Mouse (Mus musculus) heart, embryonic 14.5 days (tissue): ENCODE results near the gene Ostm1. TPM values are rescaled to one million over a fixed set of nuclear protein-coding genes. Genes with fewer than 3 reads are reported as not detected.
A peak's percentile ranks its signal among the peaks of the same experiment; 100 is the strongest.

Experiments
- ATAC-seq: fragments of 200-750 bp; cut with Nextera tagmentation; 2 replicates; pipeline ENCODE4 v1.8.0; 2017; ENCODE audit warnings: low read depth, moderate TSS enrichment; ENCODE audit not compliant: insufficient number of reproducible peaks, insufficient read depth, low FRiP score
- H3K27ac ChIP-seq, 2 experiments: fragments of 200-500 bp in 1 of 2; fragments of 300-500 bp in 1 of 2; sonication (generic) in 1 of 2; replicated peaks in 1 of 2; 2 replicates each; pipeline ENCODE4 v1.5.1; 2012 to 2014; ENCODE audit warnings: low read depth in 2 of 2, low read length in 2 of 2, control low read depth in 1 of 2, mild to moderate bottlenecking in 1 of 2, mixed read lengths in 1 of 2; ENCODE audit not compliant: control insufficient read depth in 1 of 2, insufficient read depth in 1 of 2
- H3K27me3 ChIP-seq: fragments of 300-500 bp; sonication (generic); 2 replicates; pipeline ENCODE4 v1.6.1; 2014; ENCODE audit warnings: mild to moderate bottlenecking, low read length, control low read depth; ENCODE audit not compliant: control insufficient read depth, insufficient read depth
- H3K36me3 ChIP-seq: fragments of 300-500 bp; sonication (generic); 2 replicates; pipeline ENCODE4 v1.6.1; 2014; ENCODE audit warnings: mild to moderate bottlenecking, control low read depth, low read length, mixed read lengths; ENCODE audit not compliant: control insufficient read depth, insufficient read depth
- H3K4me1 ChIP-seq, 2 experiments: fragments of 200-500 bp in 1 of 2; fragments of 300-500 bp in 1 of 2; sonication (generic) in 1 of 2; 2 replicates each; pipeline ENCODE4 v1.6.1; 2012 to 2014; ENCODE audit warnings: low read length in 2 of 2, control low read depth in 1 of 2, mixed read lengths in 1 of 2; ENCODE audit not compliant: control insufficient read depth in 2 of 2, insufficient read depth in 2 of 2
- H3K4me2 ChIP-seq: fragments of 300-500 bp; sonication (generic); 2 replicates; pipeline ENCODE4 v1.6.1; 2014; ENCODE audit warnings: mild to moderate bottlenecking, low read length
- H3K4me3 ChIP-seq, 2 experiments: fragments of 200-500 bp in 1 of 2; fragments of 300-500 bp in 1 of 2; sonication (generic) in 1 of 2; 2 replicates each; pipeline ENCODE4 v1.5.1; 2012 to 2014; ENCODE audit warnings: low read length in 2 of 2, mild to moderate bottlenecking in 2 of 2, control low read depth in 1 of 2, low read depth in 1 of 2, moderate library complexity in 1 of 2; ENCODE audit not compliant: control insufficient read depth in 1 of 2, insufficient read depth in 1 of 2
- H3K9ac ChIP-seq: fragments of 300-500 bp; sonication (generic); 2 replicates; pipeline ENCODE4 v1.6.1; 2014; ENCODE audit warnings: mild to moderate bottlenecking, low read length
- H3K9me3 ChIP-seq: fragments of 300-500 bp; sonication (generic); 2 replicates; pipeline ENCODE4 v1.6.1; 2016; ENCODE audit warnings: low read length, control low read depth; ENCODE audit not compliant: control insufficient read depth
- WGBS: fragments of 180-500 bp; shearing (Covaris S2); extraction: QIAGEN DNeasy Blood & Tissue Kit; methylation state at CpG from one replicate; pipeline ENCODE4 v1.1.7; 2014; 5-methylcytosine and 5-hydroxymethylcytosine counted together
- polyA plus RNA-seq: library from polyadenylated mRNA; unstranded; fragments of >200 nt; fragmentation: Nextera tagmentation; extraction: Ambion mirVana; gene quantifications from 2 replicates; pipeline ENCODE4 v1.2.1, GENCODE M21; 2014

The Ostm1 gene
- polyA plus RNA-seq, 1 experiment from 2014 or later: 22.3 TPM

GRCm38 (mm10) chr10:42562272-42562671 is 21.4 kb upstream of the Ostm1 start:
- WGBS: 1% methylated on average over 12 of the region's 12 CpGs
- H3K4me1 ChIP-seq: peaks cover 0 to 3% of the 10 kb centered on the region in 2 experiments; a peak in 1 of 4 replicates
- H3K36me3 ChIP-seq: no peaks in the 10 kb centered on the region
- H3K9ac ChIP-seq: no peak overlapping the region
- ATAC-seq: no peak
- H3K4me2 ChIP-seq: no peak overlapping the region
- H3K27me3 ChIP-seq: peaks cover 39% of the 10 kb centered on the region
- no peaks in the 10 kb centered on the region for H3K9me3 ChIP-seq
- no peak overlapping the region for H3K4me3 ChIP-seq
- no peak overlapping the region for H3K27ac ChIP-seq

DNA sequence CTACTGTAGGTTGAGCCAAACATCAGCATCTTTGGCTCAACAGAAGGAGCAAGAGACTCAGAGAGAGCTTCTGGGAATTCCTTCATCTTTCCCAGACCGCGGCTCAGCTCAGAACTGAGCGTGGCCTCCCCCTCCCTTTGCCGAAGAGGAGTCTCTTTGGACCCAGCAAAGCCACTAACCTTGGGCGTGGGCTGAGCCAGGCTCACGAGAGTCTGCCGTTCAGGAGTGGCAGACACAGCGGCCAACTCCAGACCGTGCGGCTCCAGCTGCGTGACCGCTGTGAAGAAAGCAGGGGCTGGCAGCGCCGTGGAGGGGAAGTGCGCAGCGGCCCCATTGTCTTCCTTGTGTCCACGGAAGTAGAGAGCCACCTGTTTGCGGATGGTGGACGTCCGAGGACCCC is 11.1 kb upstream of the Ostm1 start:
- Histone ChIP-seq H3K4me2 (peak overlapping the region; percentile 23; the same call in 1 of the 2 replicates), H3K4me1 (peaks cover 0 to 4% of the 10 kb centered on the region in 2 experiments; a peak in 2 of 4 replicates), H3K9me3 (no peaks in the 10 kb centered on the region), H3K27ac (no peak overlapping the region), H3K9ac (no peak overlapping the region), H3K36me3 (no peaks in the 10 kb centered on the region), H3K4me3 (no peak overlapping the region), H3K27me3 (peaks cover 92% of the 10 kb centered on the region)
- ATAC-seq: no peak
- 1% methylated on average over 20 of the region's 20 CpGs for WGBS

- Histone ChIP-seq H3K9ac (no peak overlapping the region), H3K4me2 (no peak overlapping the region), H3K27me3 (peaks cover 93% of the 10 kb centered on the region), H3K4me3 (no peak overlapping the region), H3K4me1 (peaks cover 0 to 4% of the 10 kb centered on the region in 2 experiments; a peak in 2 of 4 replicates), H3K9me3 (no peaks in the 10 kb centered on the region), H3K27ac (no peak overlapping the region), H3K36me3 (no peaks in the 10 kb centered on the region)
- no peak for ATAC-seq
- 5% methylated on average over 15 of the region's 15 CpGs for WGBS
Measured at GRCm38 (mm10) chr10:42572971-42573370, 10.7 kb upstream of the Ostm1 start.

- WGBS: 3% methylated on average over 10 of the region's 10 CpGs
- no peaks in the 10 kb centered on the region for H3K9me3 ChIP-seq
- no peak overlapping the region for H3K27ac ChIP-seq
- H3K4me3 ChIP-seq: no peak overlapping the region
- H3K4me1 ChIP-seq: peaks cover 0 to 8% of the 10 kb centered on the region in 2 experiments; a peak in 2 of 4 replicates
- H3K27me3 ChIP-seq: peaks cover 99% of the 10 kb centered on the region
- H3K4me2 ChIP-seq: no peak overlapping the region
- no peak for ATAC-seq
- no peak overlapping the region for H3K9ac ChIP-seq
- H3K36me3 ChIP-seq: no peaks in the 10 kb centered on the region
Measured at GRCm38 (mm10) chr10:42574639-42575038, 9.0 kb upstream of the Ostm1 start.

DNA sequence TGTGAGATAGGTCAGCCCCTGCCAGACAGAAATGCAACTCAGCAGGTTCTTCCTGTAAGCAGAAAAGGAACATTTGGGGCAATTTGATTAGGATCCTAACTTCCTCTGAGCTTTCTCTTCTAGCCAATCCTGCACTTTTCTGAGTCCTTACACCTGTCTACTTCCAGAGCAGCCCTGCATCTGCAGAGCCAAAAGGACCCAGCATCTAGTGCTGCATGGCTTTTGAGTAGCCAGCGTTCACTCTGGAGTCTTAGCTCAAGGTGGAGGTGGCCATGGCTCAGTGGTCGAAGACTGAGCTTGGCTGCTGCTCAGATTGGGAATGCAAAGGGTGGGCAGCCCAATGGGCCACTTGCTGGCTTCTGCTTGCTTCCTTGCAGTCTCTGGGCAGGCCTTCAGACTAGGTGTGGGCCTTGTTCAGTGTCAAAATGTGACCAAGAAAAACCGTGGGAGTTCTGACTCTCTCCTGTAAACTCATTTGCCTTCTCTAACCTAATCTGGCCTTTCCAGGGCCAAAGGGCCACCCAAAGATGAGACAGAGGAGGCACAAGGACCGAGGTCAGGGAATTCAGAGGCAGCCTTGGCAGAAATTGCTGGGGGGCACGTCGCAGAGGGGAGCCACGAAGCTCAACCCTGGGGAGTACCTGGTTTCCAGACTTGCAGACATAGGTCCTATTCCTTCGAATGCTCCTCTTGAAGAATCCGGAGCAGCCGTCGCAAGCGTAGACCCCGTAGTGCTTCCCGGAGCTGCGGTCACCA is 5.9 kb upstream of the Ostm1 start:
- no peak overlapping the region for H3K4me2 ChIP-seq

GRCm38 (mm10) chr10:42578281-42578675 is 5.3 kb upstream of the Ostm1 start:
- Histone ChIP-seq H3K9ac (no peak overlapping the region), H3K4me1 (peaks cover 0 to 16% of the 10 kb centered on the region in 2 experiments; a peak in 3 of 4 replicates), H3K9me3 (no peaks in the 10 kb centered on the region), H3K27me3 (peaks cover 99% of the 10 kb centered on the region), H3K4me2 (no peak overlapping the region), H3K27ac (no peak overlapping the region), H3K4me3 (no peak overlapping the region), H3K36me3 (no peaks in the 10 kb centered on the region)
- no peak for ATAC-seq
- WGBS: 1% methylated on average over 15 of the region's 15 CpGs

More for the DNA sequence above, 5.9 kb upstream of the Ostm1 start:
- no peak for ATAC-seq
- Histone ChIP-seq H3K9me3 (no peaks in the 10 kb centered on the region), H3K27me3 (peaks cover 99% of the 10 kb centered on the region), H3K4me3 (no peak overlapping the region), H3K9ac (no peak overlapping the region), H3K36me3 (no peaks in the 10 kb centered on the region), H3K4me1 (peaks cover 0 to 14% of the 10 kb centered on the region in 2 experiments; a peak in 3 of 4 replicates), H3K27ac (no peak overlapping the region)
- 2% methylated on average over 15 of the region's 15 CpGs for WGBS

DNA sequence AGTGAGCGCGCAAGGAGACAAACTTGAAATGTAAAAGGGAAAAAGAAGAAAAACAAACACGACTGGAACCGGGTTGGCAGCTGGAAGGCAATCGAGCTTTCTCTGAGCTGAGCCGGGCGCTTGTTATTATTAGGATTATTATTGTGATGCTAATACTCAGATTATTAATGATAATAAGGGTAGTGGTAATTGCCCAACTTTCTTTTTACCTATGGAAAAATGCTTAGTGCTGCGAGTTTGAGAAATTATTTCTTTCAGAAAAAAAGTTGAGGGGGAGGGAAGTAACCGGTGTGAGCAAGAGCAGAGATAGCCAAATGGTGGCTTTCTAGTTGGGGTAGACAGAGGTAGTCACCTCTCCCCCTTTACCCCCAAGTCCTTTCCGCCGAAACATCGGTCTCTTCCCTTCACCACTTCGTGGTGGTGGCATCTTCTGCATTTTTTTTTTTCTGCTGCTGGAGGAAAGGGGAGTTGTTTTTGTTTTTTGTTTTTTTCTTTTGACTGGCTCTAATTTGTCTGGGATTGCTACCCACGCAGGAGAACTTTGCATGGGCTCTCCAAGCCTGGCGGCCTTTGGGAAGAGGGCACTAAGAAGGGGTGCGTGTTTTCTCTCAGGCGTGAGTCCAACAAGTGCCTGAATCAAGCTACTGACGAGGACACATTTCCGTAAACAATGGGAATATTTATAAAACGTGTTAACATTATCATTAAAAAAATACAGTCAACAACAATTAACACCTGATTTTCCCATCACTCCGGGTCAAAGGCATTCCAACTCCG is 4.7 kb upstream of the Ostm1 start:
- ATAC-seq: no peak
- Histone ChIP-seq H3K4me2 (0 out of 2 replicates have a peak overlapping the region, but pooled peaks have one; percentile 51), H3K9ac (no peak overlapping the region), H3K4me3 (peak overlapping the region in 1 of 2 experiments; percentile 25; a peak in 2 of 4 replicates), H3K36me3 (no peaks in the 10 kb centered on the region), H3K27me3 (peaks cover 99% of the 10 kb centered on the region), H3K4me1 (peaks cover 3 to 23% of the 10 kb centered on the region in 2 experiments; a peak in 3 of 4 replicates), H3K9me3 (no peaks in the 10 kb centered on the region), H3K27ac (no peak overlapping the region)
- WGBS: 2% methylated on average over 22 of the region's 22 CpGs
